Mouse (Mus musculus): ENCODE measurements at regions not wholly inside any gene's neighbourhood (a gene's known extent, or its start where the extent isn't known, plus 50 kb on each side); places are given as distances from the start of the nearest gene placed in this dataset.

GRCm38 (mm10) chr12:73446148-73446547, 100.0 kb downstream of the Tmem30b start:
- DNase-seq: no peak

GRCm38 (mm10) chr12:73445562-73445961, 100.6 kb downstream of the Tmem30b start:
- DNase-seq: no peak

- DNase-seq: no peak
These were observed 101.1 kb downstream of the Tmem30b start for GRCm38 (mm10) chr12:73445128-73445527.

GRCm38 (mm10) chr12:73441326-73441725, 104.9 kb downstream of the Tmem30b start:
- no peak for DNase-seq

GRCm38 (mm10) chr12:73434684-73435083, 111.5 kb downstream of the Tmem30b start:
- DNase-seq: no peak

GRCm38 (mm10) chr12:73432546-73432945, 113.6 kb downstream of the Tmem30b start:
- no peak for DNase-seq

GRCm38 (mm10) chr12:73428171-73428570, 118.0 kb downstream of the Tmem30b start:
- no peak for DNase-seq

- DNase-seq: no peak
These were observed 121.4 kb downstream of the Tmem30b start for GRCm38 (mm10) chr12:73424814-73425213.

- DNase-seq: no peak
These were observed 129.1 kb downstream of the Tmem30b start for GRCm38 (mm10) chr12:73417101-73417500.

- DNase-seq: no peak
These were observed 129.8 kb downstream of the Tmem30b start for GRCm38 (mm10) chr12:73416367-73416897.

- no peak for DNase-seq
These were observed 129.3 kb downstream of the Slc38a6 start for GRCm38 (mm10) chr12:73415856-73416366.

GRCm38 (mm10) chr12:73413439-73414196, 127.0 kb downstream of the Slc38a6 start:
- DNase-seq: no peak

GRCm38 (mm10) chr12:73412500-73412899, 125.9 kb downstream of the Slc38a6 start:
- DNase-seq: no peak

GRCm38 (mm10) chr12:73410924-73411323, 124.3 kb downstream of the Slc38a6 start:
- peak; percentile 73 for DNase-seq

- peak; percentile 78 for DNase-seq
These were observed 123.0 kb downstream of the Slc38a6 start for GRCm38 (mm10) chr12:73409481-73410085.

GRCm38 (mm10) chr12:73408614-73409013, 122.0 kb downstream of the Slc38a6 start:
- peak; percentile 86 for DNase-seq

- peak; percentile 30 for DNase-seq
These were observed 121.6 kb downstream of the Slc38a6 start for GRCm38 (mm10) chr12:73408165-73408564.

- peak; percentile 2 for DNase-seq
These were observed 120.0 kb downstream of the Slc38a6 start for GRCm38 (mm10) chr12:73406556-73407087.

GRCm38 (mm10) chr12:73405583-73405982, 119.0 kb downstream of the Slc38a6 start:
- peak; percentile 2 for DNase-seq

GRCm38 (mm10) chr12:73405106-73405505, 118.5 kb downstream of the Slc38a6 start:
- peak; percentile 3 for DNase-seq

- peak; percentile 23 for DNase-seq
These were observed 117.4 kb downstream of the Slc38a6 start for GRCm38 (mm10) chr12:73403906-73404474.
